Mouse (Mus musculus): ENCODE results near the gene Egfl8.

DNA sequence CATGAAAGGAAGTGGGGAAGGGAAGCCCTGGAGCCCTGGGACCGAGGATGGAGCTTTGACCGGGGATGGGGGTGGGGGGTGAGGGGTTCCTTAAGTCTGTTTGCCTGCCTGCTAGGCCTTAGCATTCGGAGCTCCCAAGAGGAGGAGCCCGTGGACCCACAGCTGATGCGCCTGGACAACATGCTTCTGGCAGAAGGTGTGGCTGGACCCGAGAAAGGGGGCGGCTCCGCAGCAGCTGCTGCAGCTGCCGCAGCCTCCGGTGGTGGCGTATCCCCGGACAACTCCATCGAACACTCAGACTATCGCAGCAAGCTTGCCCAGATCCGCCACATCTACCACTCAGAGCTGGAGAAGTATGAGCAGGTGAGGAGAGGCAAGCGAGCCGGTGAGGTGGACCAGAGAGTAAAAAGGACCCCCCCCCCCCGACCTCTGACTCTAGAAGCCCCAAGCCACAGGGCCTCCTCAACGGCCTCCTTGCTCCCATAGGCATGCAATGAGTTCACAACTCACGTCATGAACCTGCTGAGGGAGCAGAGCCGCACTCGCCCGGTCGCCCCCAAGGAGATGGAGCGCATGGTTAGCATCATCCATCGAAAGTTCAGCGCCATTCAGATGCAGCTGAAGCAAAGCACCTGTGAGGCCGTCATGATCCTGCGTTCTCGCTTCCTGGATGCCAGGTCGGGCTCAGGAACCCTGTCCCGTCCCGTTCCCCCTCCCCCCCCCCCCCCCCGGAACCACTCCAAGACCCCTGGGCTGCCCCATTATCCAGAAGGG is 21.8 kb downstream of the Egfl8 start:
- TF ChIP-seq CTCF (IDR thresholded peaks at IDR 0.05; ENCODE audit: borderline replicate concordance, insufficient read depth, low read length) (0 out of 2 replicates have a peak, but pooled peaks have one; percentile 2), POLR2A (IDR thresholded peaks at IDR 0.05; ENCODE audit: low read depth, low read length) (no peak)

Data from embryonic fibroblast, embryonic 13.5 days (primary cell).